Mouse (Mus musculus) yolk sac, embryonic 10.5 days (tissue): ENCODE data around the gene Smco2.
"Not testable (repeated sequence)": the region's sequence is repeated elsewhere in the genome, so short reads cannot be mapped to it uniquely, and the experiment has no call there.

Experiments used
- DNase-seq: peaks from one replicate; pipeline ENCODE4 v3.0.0-alpha.2; 2017; ENCODE audit warnings: low spot score

The Smco2 gene

DNA sequence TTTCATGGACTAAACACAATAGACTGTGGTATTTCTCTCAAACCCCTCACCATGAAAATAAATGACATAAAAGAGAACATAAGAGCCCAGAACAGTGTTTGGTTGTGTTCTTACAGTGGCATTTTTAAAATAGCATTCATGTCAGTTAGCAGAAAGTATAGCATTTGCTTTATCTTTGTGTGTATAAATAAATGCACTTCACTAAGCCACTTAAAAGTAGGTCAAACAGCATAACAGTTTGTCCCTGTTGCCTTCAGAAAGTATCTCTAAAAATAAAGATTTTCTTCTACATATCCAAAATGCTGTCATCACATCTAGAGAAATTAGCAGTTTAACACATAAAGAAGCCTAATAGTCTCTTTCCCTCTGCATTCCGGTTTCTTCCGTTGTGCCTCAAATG, 7.5 kb downstream of the Smco2 start:
- no peak for DNase-seq

DNA sequence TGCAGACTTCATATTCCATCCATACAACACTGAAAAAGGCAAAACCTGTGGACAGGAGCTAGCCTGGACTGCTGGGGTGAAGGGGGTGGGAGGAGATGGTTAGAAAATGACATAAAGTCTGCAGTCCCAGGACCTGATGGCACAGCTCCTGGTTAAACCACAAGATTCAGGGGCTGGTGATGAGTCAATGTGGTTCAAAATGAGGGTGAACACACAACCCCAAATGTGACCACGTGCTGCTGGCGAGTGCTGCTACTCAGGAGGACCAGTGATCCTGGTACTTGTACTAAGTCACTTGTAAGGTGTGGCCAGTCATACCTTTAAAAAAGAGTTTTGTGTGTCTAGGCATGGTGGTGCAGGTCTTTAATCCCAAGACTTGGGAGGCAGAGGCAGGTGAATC, 13.2 kb downstream of the Smco2 start:
- no peak for DNase-seq

DNA sequence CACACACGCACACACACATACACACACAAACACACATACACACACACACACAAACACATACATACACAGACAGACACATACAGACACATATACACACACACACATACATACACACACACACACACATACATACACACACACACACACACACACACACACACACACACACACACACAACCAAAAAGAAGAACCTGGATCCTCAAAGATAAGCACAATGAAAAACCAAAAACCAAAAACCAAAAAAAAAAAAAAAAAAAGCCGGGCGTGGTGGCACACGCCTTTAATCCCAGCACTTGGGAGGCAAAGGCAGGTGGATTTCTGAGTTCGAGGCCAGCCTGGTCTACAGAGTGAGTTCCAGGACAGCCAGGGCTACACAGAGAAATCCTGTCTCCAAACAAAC, 14.5 kb downstream of the Smco2 start:
- not testable (repeated sequence) for DNase-seq

DNA sequence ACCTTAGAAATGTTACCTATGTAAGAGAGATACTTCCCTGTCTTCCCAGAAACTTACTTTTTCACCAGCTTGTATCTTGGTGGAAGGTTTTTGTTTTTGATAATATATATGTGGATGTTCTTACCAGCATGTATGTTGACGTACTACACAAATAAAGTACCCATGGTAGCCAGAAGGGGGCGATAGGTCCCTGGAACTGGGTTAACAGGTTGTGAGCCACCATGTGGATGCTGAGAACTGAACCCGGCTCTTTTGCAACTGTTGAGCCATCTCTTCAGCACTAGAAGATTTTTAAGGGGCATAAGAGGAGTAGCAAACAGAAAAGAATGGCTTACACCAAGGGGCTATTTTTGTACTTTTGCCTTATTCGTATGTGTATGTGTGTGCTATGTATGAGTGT, 15.8 kb downstream of the Smco2 start:
- no peak for DNase-seq

DNA sequence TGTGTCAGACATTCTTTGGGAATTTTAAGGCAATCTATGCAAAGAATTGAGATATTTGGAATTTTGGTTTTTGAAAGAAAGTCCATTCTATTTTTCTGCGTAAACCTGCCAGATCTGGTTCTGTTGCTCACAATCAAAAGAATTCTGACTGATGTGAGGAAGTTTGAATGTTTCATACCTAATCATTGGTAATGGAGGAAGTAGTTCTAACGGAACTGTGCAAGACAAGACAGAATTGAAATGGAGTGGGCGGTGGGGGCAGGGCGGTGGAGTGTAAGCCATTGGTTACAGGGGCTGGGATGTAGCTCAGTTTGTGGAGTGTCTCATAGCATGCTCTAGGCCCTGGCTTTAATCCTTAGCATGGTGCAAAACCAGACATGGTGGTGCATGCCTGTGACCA, 22.1 kb downstream of the Smco2 start:
- DNase-seq = no peak

- no peak for DNase-seq
Measured at GRCm38 (mm10) chr6:146874415-146874814, 24.5 kb downstream of the Smco2 start.

- no peak for DNase-seq
Measured at GRCm38 (mm10) chr6:146876820-146877219, 26.9 kb downstream of the Smco2 start.

DNA sequence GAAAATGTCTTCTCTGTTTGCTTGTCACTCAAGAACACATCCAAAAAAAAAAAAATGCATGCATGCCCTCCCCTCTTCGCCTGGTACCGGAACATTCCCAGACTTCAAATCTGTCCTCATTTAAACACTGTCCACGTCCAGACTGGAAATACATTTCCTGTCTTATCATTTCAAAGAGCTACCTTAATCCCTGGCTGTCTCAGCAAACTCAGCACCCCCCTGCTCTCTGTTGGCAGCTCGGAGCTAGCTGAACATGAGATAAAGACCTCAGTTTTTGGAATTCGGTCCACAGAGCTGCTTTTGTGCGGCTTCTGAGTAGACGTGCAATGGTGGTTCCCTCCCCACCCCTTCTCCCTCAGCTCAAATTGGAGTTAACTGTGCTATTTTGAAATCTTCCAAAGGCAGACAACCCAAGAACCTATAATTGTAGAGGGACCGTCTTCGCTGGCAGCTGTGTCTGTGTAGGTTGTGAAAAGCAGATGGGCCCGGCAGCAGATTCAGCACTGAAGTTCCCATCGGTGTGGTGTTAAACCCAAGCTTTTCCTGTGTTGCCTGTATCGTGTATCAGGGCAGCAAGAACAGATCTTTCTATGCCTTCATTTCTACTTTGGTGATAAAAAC, 27.6 kb downstream of the Smco2 start:
- no peak for DNase-seq

DNA sequence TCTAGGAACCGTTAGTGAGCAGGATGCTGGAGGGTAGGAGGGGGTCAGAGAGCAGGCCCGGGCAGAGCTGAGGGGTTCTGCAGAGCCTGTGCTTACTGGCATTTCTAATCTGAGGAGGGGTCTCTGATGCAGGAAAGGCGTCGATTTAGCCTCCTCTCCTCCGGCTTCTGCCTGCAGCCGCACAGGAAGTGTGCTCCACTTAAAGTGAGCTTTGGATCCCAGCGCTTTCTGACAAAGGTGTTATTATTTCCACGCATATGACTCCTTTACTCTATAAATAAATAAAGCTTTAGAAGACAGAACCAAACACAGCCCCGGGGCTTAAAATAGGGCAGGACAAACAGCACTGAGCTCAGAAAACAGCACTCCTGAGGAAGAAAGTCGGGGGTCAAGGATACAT, 29.0 kb downstream of the Smco2 start:
- DNase-seq = no peak

GRCm38 (mm10) chr6:146879856-146880255, 30.0 kb downstream of the Smco2 start:
- no peak for DNase-seq

GRCm38 (mm10) chr6:146880296-146880695, 30.4 kb downstream of the Smco2 start:
- no peak for DNase-seq

DNA sequence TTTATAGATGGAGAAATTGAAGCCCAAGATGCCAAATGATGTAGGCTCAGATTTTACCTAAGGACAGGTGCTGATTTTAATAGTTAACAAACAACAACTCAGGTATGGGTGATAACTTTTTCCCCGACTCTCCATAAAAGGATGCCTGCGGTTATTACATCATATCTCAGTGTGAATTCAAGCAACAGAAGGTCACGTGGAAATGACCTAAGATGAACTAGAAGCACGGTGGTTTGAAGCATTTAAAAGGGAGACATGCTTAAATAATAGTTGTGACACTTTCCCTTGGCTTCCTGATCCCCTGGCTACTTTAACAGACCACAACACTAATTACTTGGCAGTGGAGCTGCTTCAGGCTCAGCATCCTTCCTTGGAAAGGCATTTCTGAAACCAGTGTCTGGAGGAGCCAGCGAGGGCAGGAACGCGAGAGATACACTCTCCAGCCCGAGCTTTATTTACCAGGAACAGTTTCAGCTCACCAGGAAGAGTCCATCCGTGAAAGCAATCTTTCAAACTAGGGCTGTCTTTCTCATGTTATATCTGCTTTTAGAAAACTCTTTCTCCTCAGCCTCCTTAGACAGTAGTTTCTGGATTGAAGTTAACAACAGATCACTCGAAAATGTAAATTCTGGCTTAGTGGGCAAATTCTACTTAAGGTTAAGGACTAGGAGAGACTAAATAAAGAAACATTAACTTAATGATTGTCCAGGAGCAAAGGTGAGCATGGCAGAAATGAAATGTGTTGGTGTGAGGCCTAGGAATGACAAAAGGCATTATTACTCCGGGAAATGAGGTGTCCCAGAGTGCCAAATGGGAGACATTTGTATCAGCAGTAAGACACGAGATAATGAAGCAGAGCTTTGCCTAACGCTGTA, 32.2 kb downstream of the Smco2 start:
- DNase-seq = no peak

GRCm38 (mm10) chr6:146883426-146883825, 33.5 kb downstream of the Smco2 start:
- no peak for DNase-seq

DNA sequence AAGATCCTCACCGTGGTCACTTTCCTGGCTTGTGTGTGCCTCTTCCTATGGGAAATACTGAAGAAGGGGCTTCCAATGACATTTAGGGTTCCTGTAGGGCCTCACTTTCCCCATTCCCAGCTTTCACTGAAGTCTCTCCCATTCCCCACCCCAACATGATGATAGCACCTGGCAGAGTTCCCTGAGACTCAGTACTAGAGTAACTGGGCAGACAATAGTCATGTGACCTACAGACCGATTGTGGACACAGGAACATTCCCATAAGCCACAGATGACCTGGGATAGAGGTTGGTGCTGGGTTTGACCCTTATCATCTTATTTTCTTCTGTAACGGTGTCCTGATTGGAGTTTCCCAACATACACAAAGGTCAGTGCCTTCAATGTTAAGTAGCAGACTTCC, 34.3 kb downstream of the Smco2 start:
- no peak for DNase-seq

GRCm38 (mm10) chr6:146884851-146885250, 34.9 kb downstream of the Smco2 start:
- no peak for DNase-seq

DNA sequence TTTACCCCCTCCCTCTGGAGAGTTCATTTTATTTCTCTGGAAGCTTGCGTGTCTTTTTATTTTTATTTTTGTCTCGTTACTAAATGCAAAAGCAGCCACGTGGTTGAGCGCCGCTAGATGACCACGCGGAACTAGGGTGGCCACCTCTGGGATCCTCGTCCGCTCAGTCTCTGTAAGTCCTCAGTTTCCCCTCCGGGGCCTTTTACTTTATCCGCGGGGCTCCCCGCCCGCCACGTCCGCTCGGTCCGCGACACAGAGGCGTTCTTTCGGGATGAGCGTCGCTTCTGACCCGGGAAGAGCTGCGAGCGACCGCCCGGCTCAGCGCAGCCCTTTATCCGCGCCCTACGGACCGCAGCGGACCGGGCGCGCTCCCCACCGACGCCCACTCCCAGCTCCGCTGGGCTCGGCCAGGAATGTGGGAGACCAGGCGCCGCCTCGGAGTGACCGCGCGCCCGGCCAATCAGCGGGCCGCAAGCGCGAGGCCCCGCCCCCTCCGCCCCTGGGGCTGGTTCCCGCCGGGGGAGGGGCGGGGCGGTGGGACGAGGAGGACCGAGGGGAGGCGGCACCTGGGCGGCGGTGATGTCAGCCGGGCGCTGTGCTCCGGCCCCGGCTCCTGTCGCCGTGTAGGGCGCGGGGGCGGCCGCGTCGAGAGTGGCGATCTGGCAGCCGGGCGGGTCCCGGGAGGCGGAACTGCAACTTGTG, 38.2 kb downstream of the Smco2 start, which contains the start of gene Ppfibp1:
Ppfibp1 (plus strand) TSS at position 530 of the 702 bp plus-strand sequence.
- peak; percentile 93 for DNase-seq

GRCm38 (mm10) chr6:146888660-146889490, 39.0 kb downstream of the Smco2 start:
- no peak for DNase-seq

DNA sequence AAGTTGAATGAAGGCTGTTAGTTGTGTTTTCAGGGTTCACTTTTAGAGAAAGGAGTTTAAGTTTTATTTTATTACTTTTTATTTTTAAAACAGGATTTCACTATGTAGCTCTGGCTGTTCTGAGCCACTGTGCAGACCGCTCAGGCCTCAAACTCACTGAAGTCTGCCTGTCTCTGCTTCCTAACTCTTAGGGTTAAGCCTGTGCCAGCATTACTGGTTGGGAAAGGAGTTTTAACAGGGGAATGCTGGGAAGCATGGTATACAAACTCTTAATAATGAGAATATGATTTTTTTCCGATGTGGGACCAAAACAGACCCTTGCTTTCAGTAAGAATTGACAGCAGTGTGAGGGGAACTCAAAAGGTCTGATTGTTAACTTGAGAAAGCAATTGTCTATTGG, 40.3 kb downstream of the Smco2 start:
- DNase-seq = no peak

DNA sequence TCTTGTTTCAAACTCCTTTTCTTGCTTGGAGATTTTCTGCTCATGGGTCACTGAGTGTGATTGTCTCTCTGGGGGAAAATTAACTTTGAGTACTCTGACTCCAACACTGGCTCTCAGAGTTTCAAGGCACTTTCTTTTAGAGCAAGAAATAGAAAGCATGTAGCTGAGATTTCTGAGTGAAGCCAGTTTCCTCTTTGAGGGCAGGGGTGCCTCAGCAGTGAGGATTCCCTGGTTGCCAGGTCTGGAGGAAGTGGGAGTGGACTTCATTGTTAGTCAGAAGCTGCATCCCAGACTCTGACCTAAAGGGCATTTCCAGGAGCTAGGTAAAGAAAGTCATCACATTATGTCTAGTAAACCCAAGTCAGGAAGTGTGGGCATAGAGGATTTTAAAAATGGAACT, 40.7 kb downstream of the Smco2 start:
- no peak for DNase-seq

DNA sequence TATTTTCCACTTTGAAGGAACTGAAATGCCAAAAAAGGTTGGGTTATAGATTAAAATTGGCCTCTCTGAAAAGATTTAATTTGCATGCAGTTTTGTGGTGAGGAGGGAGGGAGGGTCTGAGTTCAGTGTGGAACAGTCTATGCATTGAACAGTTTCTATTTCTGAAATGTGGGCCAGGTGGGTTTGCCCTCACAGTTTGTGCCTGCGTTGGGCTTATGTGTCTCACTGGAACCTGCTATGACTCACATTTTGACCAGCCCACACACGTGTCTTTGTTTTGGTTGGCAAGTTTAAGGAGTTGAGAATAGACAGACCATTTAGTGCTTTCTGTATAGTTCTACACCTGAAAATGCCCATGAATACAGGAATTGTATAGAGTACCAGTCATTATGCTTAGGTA, 44.0 kb downstream of the Smco2 start:
- no peak for DNase-seq

GRCm38 (mm10) chr6:146898709-146899108, 48.8 kb downstream of the Smco2 start:
- no peak for DNase-seq

- no peak for DNase-seq
Measured at GRCm38 (mm10) chr6:146899647-146900046, 49.7 kb downstream of the Smco2 start.
